Mouse (Mus musculus) hindbrain, postnatal 0 days (tissue): ENCODE results near the gene Stard7. TPM values are rescaled to one million over a fixed set of nuclear protein-coding genes. Genes with fewer than 3 reads are reported as not detected.
"Not testable (repeated sequence)": the region's sequence is repeated elsewhere in the genome, so short reads cannot be mapped to it uniquely, and the experiment has no call there.

Source experiments
- ATAC-seq: fragments of 200-750 bp; cut with Nextera tagmentation; 2 replicates; pipeline ENCODE4 v1.8.0; 2017; ENCODE audit warnings: mild to moderate bottlenecking, moderate TSS enrichment, moderate library complexity
- DNase-seq: peaks from one replicate; pipeline ENCODE4 v3.0.0-alpha.2; 2015; ENCODE audit warnings: low spot score
- H3K27ac ChIP-seq: fragments of 300-500 bp; sonication (generic); 2 replicates; pipeline ENCODE4 v1.5.1; 2014; ENCODE audit warnings: mild to moderate bottlenecking
- H3K27me3 ChIP-seq: fragments of 300-500 bp; sonication (generic); 2 replicates; pipeline ENCODE4 v1.6.1; 2014; ENCODE audit warnings: low read length, mixed read lengths; ENCODE audit not compliant: insufficient read depth
- H3K36me3 ChIP-seq: fragments of 300-500 bp; sonication (generic); 2 replicates; pipeline ENCODE4 v1.6.1; 2014; ENCODE audit warnings: low read length, mixed read lengths; ENCODE audit not compliant: insufficient read depth
- H3K4me1 ChIP-seq: fragments of 300-500 bp; sonication (generic); 2 replicates; pipeline ENCODE4 v1.6.1; 2014; ENCODE audit warnings: antibody characterized with exemption, low read length, mixed read lengths; ENCODE audit not compliant: insufficient read depth
- H3K4me2 ChIP-seq: fragments of 300-500 bp; sonication (generic); 2 replicates; pipeline ENCODE4 v1.6.1; 2014; ENCODE audit warnings: low read depth, mild to moderate bottlenecking, low read length, moderate library complexity, mixed read lengths
- H3K4me3 ChIP-seq: fragments of 300-500 bp; sonication (generic); 2 replicates; pipeline ENCODE4 v1.5.1; 2014; ENCODE audit warnings: low read length
- H3K9ac ChIP-seq: fragments of 300-500 bp; sonication (generic); replicated peaks from 2 replicates; pipeline ENCODE4 v1.6.1; 2014; ENCODE audit warnings: mild to moderate bottlenecking, low read length, moderate library complexity, mixed read lengths
- H3K9me3 ChIP-seq: fragments of 300-500 bp; sonication (generic); 2 replicates; pipeline ENCODE4 v1.6.1; 2016; ENCODE audit warnings: low read length, mixed read lengths
- CTCF ChIP-seq: IDR thresholded peaks from 2 replicates; pipeline ENCODE4 v1.5.1; 2016; ENCODE audit warnings: antibody characterized with exemption, control low read depth, low read depth
- WGBS: fragments of 180-500 bp; shearing (Covaris S2); extraction: QIAGEN DNeasy Blood & Tissue Kit; methylation state at CpG from one replicate; pipeline ENCODE4 v1.1.7; 2014; 5-methylcytosine and 5-hydroxymethylcytosine counted together
- polyA plus RNA-seq: library from polyadenylated mRNA; unstranded; fragments of >200 nt; fragmentation: Nextera tagmentation; extraction: Ambion mirVana; gene quantifications from 2 replicates; pipeline ENCODE4 v1.2.1, GENCODE M21; 2015
- total RNA-seq: library from RNA; depleted of rRNA; stranded (reverse); fragments of >200 nt; gene quantifications from 2 replicates; pipeline ENCODE4 v1.2.3, GENCODE M21; 2014

Gene Stard7
- total and polyA plus RNA-seq, 2 experiments from 2014 or later, result 94.3 to 142 TPM

DNA sequence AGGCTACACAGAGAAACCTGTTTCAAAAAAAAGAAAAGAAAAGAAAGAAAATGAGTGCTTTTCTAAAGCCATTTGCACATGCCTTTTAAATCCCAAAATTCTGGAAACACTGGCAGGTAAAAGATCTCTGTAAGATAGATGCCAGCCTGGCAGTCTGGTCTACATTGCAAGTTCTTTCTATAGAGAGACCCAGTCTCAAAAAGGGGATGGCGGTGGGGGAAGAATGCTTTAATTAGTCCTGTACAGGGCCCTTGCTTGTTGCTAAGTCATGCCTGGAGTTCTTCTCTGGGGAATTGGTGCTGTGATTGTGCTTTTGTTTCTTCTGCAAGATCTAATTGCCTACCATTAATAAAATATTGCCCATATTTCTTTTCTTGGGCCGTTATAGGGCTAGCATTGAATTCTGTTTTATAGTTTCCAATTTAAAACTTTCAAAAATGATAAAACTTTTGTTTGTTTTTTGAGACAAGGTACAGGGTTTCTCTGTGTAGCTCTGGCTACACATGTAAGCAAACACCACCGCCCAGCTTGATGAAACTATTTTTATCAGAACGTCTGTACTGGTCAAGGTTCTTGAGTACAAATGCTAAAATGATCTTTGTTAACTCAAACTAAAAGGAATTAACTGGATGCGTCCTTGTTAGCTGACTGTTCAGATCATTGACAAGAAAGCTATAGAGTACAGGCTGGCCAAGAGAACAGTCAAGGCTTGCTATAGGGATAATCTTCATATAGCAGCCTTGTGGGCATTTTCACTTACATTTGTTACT, 5.7 kb downstream of the Stard7 start:
- 79% methylated on average over 5 of the region's 5 CpGs for WGBS
- no peak for TF ChIP-seq CTCF
- no peak for ATAC-seq

DNA sequence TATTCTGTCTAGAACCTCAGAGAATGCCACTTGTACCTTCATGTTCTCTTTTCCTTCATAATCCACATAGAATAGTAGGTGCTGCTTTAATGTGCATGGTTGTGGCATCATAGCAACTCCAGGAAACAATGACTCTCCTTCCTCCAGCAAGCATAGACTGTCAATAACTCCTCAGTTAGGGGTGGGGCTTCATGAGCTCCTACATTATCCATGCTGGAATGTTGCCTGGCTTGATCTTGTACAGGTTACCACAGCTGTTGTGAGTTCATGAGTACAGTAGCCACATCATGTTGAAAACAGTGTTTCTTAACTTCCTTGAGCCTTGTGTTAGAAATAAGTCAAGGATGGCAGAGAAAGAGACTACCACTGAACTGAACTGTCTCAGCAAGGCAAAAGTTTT, 8.1 kb downstream of the Stard7 start:
- Histone ChIP-seq H3K4me3 (no peak overlapping the region), H3K4me1 (no peaks in the 10 kb centered on the region), H3K27me3 (no peaks in the 10 kb centered on the region), H3K27ac (no peak overlapping the region), H3K36me3 (no peaks in the 10 kb centered on the region), H3K9me3 (no peaks in the 10 kb centered on the region), H3K9ac (no peak overlapping the region), H3K4me2 (no peak overlapping the region)
- DNase-seq, result no peak
- no peak for TF ChIP-seq CTCF
- ATAC-seq, result no peak

More for the DNA sequence above, 5.7 kb downstream of the Stard7 start:
- Histone ChIP-seq H3K4me1 (peaks cover 5% of the 10 kb centered on the region; the same call in 1 of the 2 replicates), H3K36me3 (no peaks in the 10 kb centered on the region), H3K4me3 (no peak overlapping the region), H3K9me3 (no peaks in the 10 kb centered on the region), H3K9ac (no peak overlapping the region), H3K27me3 (no peaks in the 10 kb centered on the region), H3K27ac (no peak overlapping the region), H3K4me2 (no peak overlapping the region)
- no peak for DNase-seq

DNA sequence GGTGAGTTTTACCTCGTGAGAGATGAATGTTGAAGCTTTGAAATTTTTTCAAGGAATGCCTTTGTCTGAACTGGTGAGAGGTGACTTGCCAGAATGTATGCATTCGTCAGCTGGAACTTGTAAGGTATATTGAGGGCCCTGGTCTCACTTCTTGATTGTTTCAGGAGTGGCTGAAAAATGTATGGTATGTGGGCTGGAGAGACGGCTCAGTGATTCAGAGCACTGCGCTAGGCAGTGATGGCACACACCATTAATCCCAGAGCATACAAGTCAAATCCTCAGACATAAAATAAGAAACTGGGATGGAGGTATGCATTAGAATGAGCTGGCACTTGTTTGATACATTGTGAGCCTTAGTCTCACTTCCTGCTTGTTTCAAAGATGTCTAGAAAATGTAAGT, 22.2 kb downstream of the Stard7 start:
- no peaks in the 10 kb centered on the region for H3K9me3 ChIP-seq
- H3K4me3 ChIP-seq, result no peak overlapping the region
- H3K4me1 ChIP-seq, result no peaks in the 10 kb centered on the region
- no peak overlapping the region for H3K4me2 ChIP-seq
- whole genome bisulfite sequencing, result 88% methylated on average over 4 of the region's 4 CpGs
- no peak for DNase-seq
- H3K36me3 ChIP-seq, result peaks cover 53% of the 10 kb centered on the region
- H3K27ac ChIP-seq, result no peak overlapping the region
- H3K9ac ChIP-seq, result no peak overlapping the region
- ATAC-seq, result no peak
- no peak for TF ChIP-seq CTCF
- no peaks in the 10 kb centered on the region for H3K27me3 ChIP-seq

DNA sequence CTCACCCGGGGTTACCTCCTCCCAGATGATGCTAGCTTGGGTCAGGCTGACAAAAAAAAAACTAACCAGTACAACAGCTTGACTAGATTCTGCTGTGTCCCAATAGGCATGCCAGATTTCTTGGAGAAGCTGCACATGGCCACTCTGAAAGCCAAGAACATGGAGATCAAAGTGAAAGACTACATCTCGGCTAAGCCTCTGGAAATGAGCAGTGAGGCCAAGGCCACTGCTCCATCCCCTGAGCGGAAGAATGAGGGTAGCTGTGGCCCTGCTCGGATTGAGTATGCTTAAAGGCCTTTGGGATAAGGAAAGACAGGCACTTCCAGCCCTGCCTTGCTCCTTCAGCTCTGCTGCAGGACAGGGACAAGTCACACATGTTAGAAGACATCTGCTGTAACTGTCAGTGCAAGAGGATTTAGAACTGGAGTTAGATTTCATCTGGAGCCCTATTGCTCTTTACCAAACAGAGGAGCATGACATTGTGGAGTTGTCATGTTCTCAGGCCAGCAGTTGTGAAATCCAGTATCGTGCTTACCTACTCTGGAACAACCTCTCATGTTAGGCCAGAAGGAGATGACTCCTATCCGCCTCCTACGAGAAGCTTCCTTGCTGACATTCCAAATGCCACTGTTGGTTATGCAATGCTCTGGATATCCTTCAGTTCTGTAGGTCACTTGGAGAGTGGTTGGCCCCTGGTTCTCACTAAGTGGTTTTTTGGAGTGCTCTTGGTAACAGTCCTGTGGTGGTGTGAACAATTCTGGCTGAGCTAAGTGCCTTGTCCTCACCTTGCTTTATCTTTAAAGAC, 27.2 kb downstream of the Stard7 start:
- no peak for TF ChIP-seq CTCF
- DNase-seq, result no peak
- Histone ChIP-seq H3K9ac (no peak overlapping the region), H3K36me3 (peaks cover 66% of the 10 kb centered on the region), H3K4me2 (no peak overlapping the region), H3K9me3 (no peaks in the 10 kb centered on the region), H3K27ac (no peak overlapping the region), H3K4me1 (no peaks in the 10 kb centered on the region), H3K4me3 (no peak overlapping the region), H3K27me3 (no peaks in the 10 kb centered on the region)
- WGBS, result 89% methylated on average over 7 of the region's 7 CpGs
- ATAC-seq, result no peak

DNA sequence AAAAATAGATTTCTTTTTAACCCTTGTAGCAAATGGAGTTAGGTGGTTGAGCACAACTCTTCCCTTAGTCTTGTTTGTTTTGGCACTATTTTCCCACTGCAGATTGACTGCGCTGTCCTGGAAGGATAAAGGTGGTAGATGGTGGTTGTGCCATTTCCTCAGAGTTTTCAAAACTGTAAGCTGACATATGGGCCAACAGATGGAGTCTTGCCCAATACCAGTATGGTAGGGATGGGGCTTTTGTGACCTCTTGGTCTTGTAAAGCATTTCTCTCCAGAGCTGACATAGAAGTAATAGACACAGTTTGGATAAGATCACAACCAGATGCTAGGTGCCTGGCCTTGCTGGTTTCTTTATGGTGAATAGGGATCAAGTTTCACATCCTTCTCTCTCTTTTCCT, 28.0 kb downstream of the Stard7 start:
- Histone ChIP-seq H3K4me2 (no peak overlapping the region), H3K4me1 (no peaks in the 10 kb centered on the region), H3K36me3 (peaks cover 63% of the 10 kb centered on the region), H3K9ac (no peak overlapping the region), H3K27ac (no peak overlapping the region), H3K27me3 (no peaks in the 10 kb centered on the region), H3K4me3 (no peak overlapping the region), H3K9me3 (no peaks in the 10 kb centered on the region)
- 97% methylated on average over 1 of the region's 1 CpGs for WGBS
- ATAC-seq (no peak), DNase-seq (no peak)
- no peak for TF ChIP-seq CTCF

DNA sequence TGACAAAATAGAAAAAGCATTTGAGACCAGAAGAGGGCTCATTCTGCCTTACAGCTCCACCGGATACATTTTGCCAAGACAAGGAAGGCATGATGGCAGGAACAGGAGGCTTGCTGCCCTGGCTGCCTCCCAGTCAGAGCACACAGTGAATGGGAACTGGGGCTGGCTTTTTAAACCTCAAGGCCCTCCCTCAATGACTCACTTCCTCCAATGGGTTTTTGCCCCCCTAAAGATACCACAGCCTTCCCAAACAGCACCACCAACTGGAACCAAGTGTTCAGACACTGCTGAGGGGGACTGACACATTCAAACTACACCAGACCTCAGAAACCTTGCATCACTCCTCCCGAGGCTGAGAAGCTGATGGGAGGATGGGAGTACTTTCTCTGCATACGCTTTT, 30.7 kb downstream of the Stard7 start:
- Histone ChIP-seq H3K9ac (no peak overlapping the region), H3K9me3 (no peaks in the 10 kb centered on the region), H3K4me2 (no peak overlapping the region), H3K4me3 (no peak overlapping the region), H3K27me3 (no peaks in the 10 kb centered on the region), H3K4me1 (no peaks in the 10 kb centered on the region), H3K27ac (no peak overlapping the region), H3K36me3 (peaks cover 49% of the 10 kb centered on the region)
- 84% methylated on average over 3 of the region's 3 CpGs for WGBS
- no peak for TF ChIP-seq CTCF
- ATAC-seq (no peak), DNase-seq (no peak)

DNA sequence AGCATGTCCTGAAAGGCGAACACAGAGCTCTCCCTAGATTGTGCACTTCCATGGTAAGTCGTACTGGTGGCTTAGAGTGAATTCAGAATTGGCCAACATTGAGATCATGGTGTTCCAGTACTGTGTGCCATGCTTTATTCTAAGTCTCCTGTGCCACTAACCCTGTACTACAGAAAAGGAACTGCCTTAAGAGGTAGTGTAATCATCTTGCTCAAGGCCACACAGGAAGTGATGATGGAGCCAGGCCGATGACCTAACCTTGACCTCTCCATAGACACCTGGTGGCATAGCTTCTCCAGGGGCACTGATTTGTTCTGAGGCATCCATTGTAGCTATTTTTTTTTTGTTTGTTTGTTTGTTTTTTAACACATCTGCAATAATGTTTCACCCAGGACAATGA, 31.9 kb downstream of the Stard7 start:
- Histone ChIP-seq H3K9ac (no peak overlapping the region), H3K36me3 (peaks cover 38% of the 10 kb centered on the region)

DNA sequence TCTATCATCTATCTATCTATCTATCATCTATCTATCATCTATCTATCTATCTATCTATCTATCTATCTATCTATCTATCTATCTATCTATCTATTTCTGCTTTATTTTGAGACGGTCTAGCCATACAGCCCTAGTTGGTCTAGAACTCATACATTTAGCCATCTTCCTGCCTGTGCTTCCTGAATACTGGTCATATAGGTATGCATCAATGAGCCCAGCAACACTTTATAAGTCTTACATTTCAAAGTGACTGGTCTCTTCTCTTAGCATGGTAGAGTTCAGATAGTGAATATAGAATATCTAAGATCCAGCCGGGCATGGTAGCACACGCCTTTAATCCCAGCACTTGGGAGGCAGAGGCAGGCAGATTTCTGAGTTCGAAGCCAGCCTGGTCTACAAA, 34.2 kb downstream of the Stard7 start:
- H3K4me3 ChIP-seq, result not testable (repeated sequence)
- WGBS, result 92% methylated on average over 4 of the region's 4 CpGs

More for the DNA sequence above, 31.9 kb downstream of the Stard7 start:
- no peak for ATAC-seq
- DNase-seq, result no peak
- H3K4me3 ChIP-seq, result no peak overlapping the region
- H3K4me2 ChIP-seq, result no peak overlapping the region
- no peaks in the 10 kb centered on the region for H3K4me1 ChIP-seq
- no peak overlapping the region for H3K27ac ChIP-seq
- H3K27me3 ChIP-seq, result no peaks in the 10 kb centered on the region
- TF ChIP-seq CTCF, result no peak
- H3K9me3 ChIP-seq, result no peaks in the 10 kb centered on the region
- 96% methylated on average over 3 of the region's 3 CpGs for WGBS

More for the DNA sequence above, 34.2 kb downstream of the Stard7 start:
- H3K27me3 ChIP-seq, DNase-seq, H3K27ac ChIP-seq, H3K9ac ChIP-seq, H3K9me3 ChIP-seq, H3K4me1 ChIP-seq, H3K4me2 ChIP-seq, ATAC-seq: not testable (repeated sequence)
- peaks cover 16% of the 10 kb centered on the region; the same call in 1 of the 2 replicates for H3K36me3 ChIP-seq
